Mouse (Mus musculus) embryonic fibroblast, embryonic 13.5 days (primary cell): ENCODE results near the gene Sox18.

Experiments used
- CTCF ChIP-seq: IDR thresholded peaks from 2 replicates; pipeline ENCODE4 v1.5.1; 2011; ENCODE audit warnings: mild to moderate bottlenecking, control low read depth, low read length, moderate library complexity, borderline replicate concordance; ENCODE audit not compliant: insufficient read depth
- POLR2A ChIP-seq: IDR thresholded peaks from 2 replicates; pipeline ENCODE4 v1.6.1; 2011; ENCODE audit warnings: low read depth, mild to moderate bottlenecking, control low read depth, low read length, moderate library complexity

DNA sequence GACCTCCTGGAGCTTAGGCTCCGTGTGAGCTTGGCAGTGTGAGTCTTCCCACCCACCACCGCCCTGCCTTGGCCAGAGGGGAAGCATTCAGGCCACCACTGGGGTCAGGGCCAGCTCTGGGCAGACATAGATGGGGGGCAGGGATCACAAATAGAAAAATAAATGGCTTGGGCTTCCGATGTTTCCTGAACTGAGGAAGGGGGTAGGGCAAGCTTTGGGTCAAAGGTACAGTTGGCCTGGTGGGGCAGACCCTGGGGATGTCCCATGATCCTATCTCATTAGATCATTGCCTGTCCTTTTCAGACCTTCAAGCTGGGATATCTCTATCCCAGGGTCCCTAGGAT lies 6.3 kb upstream of the Sox18 start:
- TF ChIP-seq POLR2A (no peak), CTCF (no peak)
